Mouse (Mus musculus) liver, adult 2 months (tissue): ENCODE data around the gene Podxl2.

Experiments
- CTCF ChIP-seq: fragments of 200-500 bp; IDR thresholded peaks from 2 replicates; pipeline ENCODE4 v1.5.1; 2011; ENCODE audit warnings: low read depth, low read length, control low read depth
- POLR2A ChIP-seq: fragments of 200-500 bp; IDR thresholded peaks from 2 replicates; pipeline ENCODE4 v1.6.1; 2011; ENCODE audit warnings: low read length, control low read depth; ENCODE audit not compliant: insufficient read depth; ENCODE audit errors: extremely low read depth

- TF ChIP-seq CTCF, result no peak
- TF ChIP-seq POLR2A, result no peak
Measured at GRCm38 (mm10) chr6:88850034-88850433, 24.8 kb downstream of the Podxl2 start.
